Mouse (Mus musculus): ENCODE measurements at regions not wholly inside any gene's neighbourhood (a gene's known extent, or its start where the extent isn't known, plus 50 kb on each side); places are given as distances from the start of the nearest gene placed in this dataset.

- DNase-seq (ENCODE audit: low read depth, low spot score), result no peak
These were observed 73.0 kb upstream of the Arid1b start for GRCm38 (mm10) chr17:4921121-4921520.

- no peak for DNase-seq (ENCODE audit: low read depth, low spot score)
These were observed 65.5 kb upstream of the Arid1b start for GRCm38 (mm10) chr17:4928631-4929030.

GRCm38 (mm10) chr17:4935268-4935667 lies 58.9 kb upstream of the Arid1b start:
- DNase-seq (ENCODE audit: low read depth, low spot score), result no peak

GRCm38 (mm10) chr17:4940589-4940988 lies 53.5 kb upstream of the Arid1b start:
- no peak for DNase-seq (ENCODE audit: low read depth, low spot score)

- DNase-seq (ENCODE audit: low read depth, low spot score), result no peak
These were observed 52.8 kb upstream of the Arid1b start for GRCm38 (mm10) chr17:4941286-4941800.

GRCm38 (mm10) chr17:4942868-4943267 lies 51.3 kb upstream of the Arid1b start:
- DNase-seq (ENCODE audit: low read depth, low spot score), result no peak

Data from embryo, embryonic 11.5 days (tissue).